Mouse (Mus musculus) stomach, embryonic 16.5 days (tissue): ENCODE data around the gene Cldn12. TPM values are rescaled to one million over a fixed set of nuclear protein-coding genes. Genes with fewer than 3 reads are reported as not detected.

Experiments used
- ATAC-seq: fragments of 200-750 bp; cut with Nextera tagmentation; 2 replicates; pipeline ENCODE4 v1.8.0; 2017; ENCODE audit warnings: moderate number of reproducible peaks, moderate TSS enrichment; ENCODE audit not compliant: insufficient read depth, low FRiP score
- H3K27ac ChIP-seq: fragments of 300-500 bp; sonication (generic); 2 replicates; pipeline ENCODE4 v1.5.1; 2014; ENCODE audit warnings: low read length
- H3K27me3 ChIP-seq: fragments of 300-500 bp; sonication (generic); 2 replicates; pipeline ENCODE4 v1.6.1; 2014; ENCODE audit warnings: low read length, control low read depth, mixed read lengths; ENCODE audit not compliant: control insufficient read depth, insufficient read depth
- H3K36me3 ChIP-seq: fragments of 300-500 bp; sonication (generic); 2 replicates; pipeline ENCODE4 v1.6.1; 2014; ENCODE audit warnings: low read length; ENCODE audit not compliant: control insufficient read depth, insufficient read depth
- H3K4me1 ChIP-seq: fragments of 300-500 bp; sonication (generic); 2 replicates; pipeline ENCODE4 v1.6.1; 2014; ENCODE audit warnings: low read length, control low read depth, mixed read lengths; ENCODE audit not compliant: control insufficient read depth, insufficient read depth
- H3K4me2 ChIP-seq: fragments of 300-500 bp; sonication (generic); 2 replicates; pipeline ENCODE4 v1.6.1; 2014; ENCODE audit warnings: low read depth, low read length, mixed read lengths
- H3K4me3 ChIP-seq: fragments of 300-500 bp; sonication (generic); replicated peaks from 2 replicates; pipeline ENCODE4 v1.5.1; 2014; ENCODE audit warnings: mild to moderate bottlenecking, low read length
- H3K9ac ChIP-seq: fragments of 300-500 bp; sonication (generic); 2 replicates; pipeline ENCODE4 v1.6.1; 2014; ENCODE audit warnings: low read length
- H3K9me3 ChIP-seq: fragments of 300-500 bp; sonication (generic); replicated peaks from 2 replicates; pipeline ENCODE4 v1.6.1; 2016; ENCODE audit warnings: low read length, control low read depth; ENCODE audit not compliant: control insufficient read depth
- WGBS: fragments of 180-500 bp; shearing (Covaris S2); extraction: QIAGEN DNeasy Blood & Tissue Kit; methylation state at CpG from one replicate; pipeline ENCODE4 v1.1.7; 2014; 5-methylcytosine and 5-hydroxymethylcytosine counted together
- polyA plus RNA-seq: library from polyadenylated mRNA; unstranded; fragments of >200 nt; fragmentation: Nextera tagmentation; extraction: Ambion mirVana; gene quantifications from 2 replicates; pipeline ENCODE4 v1.2.1, GENCODE M21; 2015

The Cldn12 gene
- polyA plus RNA-seq, 1 experiment from 2014 or later, result 23.5 TPM

DNA sequence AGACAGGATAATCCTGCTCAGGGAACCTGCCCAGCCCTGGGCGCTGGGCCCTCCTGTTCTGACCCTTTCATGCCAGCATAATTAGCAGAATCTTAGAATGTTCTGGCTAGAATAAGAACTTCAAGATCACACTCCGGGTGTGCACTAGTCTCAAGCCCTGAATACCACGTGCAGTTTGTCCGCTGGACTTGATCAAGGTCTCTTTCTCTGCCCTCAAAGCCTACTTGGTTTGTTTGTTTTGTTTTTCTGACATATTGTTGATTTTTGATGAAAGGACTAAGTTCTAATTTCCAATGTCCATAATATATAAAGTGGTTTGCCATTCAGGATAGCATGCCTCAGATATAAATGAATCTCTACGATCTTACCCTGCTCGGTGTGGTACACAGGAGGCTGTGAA, 35.7 kb downstream of the Cldn12 start, which contains the start of gene 1700015F17Rik:
1700015F17Rik (minus strand) TSS at position 101 of the 400 bp plus-strand sequence.
- WGBS, result 89% methylated on average over 6 of the region's 6 CpGs
- no peak within 1 kb of the TSS for H3K27ac ChIP-seq
- no peaks in the 10 kb centered on the region for H3K9me3 ChIP-seq

DNA sequence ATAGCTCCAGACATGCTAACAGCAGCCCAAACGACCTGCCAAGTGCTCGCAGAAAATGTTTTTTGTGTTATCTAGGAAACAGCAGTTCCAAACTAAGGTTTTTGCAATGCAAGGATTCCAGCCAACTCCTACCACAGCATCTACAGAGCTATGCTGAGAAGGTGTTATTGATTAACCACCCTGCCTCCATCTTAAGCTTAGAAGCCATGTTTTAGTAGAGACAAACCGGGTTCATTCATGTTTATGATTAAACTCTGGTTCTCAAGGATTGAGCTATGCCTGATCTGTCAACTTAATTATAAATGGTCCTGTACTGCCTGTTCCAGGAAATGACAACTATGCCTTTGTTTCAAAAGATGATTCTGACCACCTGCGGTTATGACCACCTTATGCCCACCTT, 38.6 kb downstream of the Cldn12 start:
- WGBS, result 71% methylated on average over 4 of the region's 4 CpGs
- no peak for ATAC-seq
- no peaks in the 10 kb centered on the region for H3K27me3 ChIP-seq
- H3K4me2 ChIP-seq, result no peak overlapping the region
- no peak overlapping the region for H3K4me3 ChIP-seq
- H3K27ac ChIP-seq, result no peak overlapping the region
- no peaks in the 10 kb centered on the region for H3K36me3 ChIP-seq
- H3K9ac ChIP-seq, result no peak overlapping the region
- H3K4me1 ChIP-seq, result no peaks in the 10 kb centered on the region
- H3K9me3 ChIP-seq, result no peaks in the 10 kb centered on the region

More for the DNA sequence above, 35.7 kb downstream of the Cldn12 start, which contains the start of gene 1700015F17Rik:
- ATAC-seq, result no peak
- Histone ChIP-seq H3K27me3 (no peaks in the 10 kb centered on the region), H3K36me3 (no peaks in the 10 kb centered on the region), H3K4me3 (no peak within 1 kb of the TSS), H3K4me1 (no peaks in the 10 kb centered on the region), H3K4me2 (no peak within 1 kb of the TSS), H3K9ac (no peak within 1 kb of the TSS)

DNA sequence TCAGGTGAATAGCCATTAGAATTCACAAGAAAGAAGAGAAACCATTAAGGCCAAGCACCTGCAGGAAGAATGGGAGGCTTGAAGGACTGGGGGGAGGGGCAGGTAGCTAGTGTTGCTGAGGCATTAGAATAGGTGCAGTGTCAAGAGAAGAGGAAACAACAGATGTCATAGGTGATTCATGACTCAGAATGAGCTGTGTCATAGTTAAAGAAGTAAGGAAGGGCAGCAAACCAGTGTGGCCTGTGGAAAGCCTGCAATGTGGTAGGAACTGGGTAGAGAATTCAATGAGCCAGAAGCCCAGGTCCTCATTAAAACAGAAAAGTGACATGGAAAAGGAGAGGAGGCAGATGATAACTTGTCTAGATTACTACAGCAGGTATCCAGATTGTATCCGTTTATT, 49.5 kb downstream of the Cldn12 start:
- Histone ChIP-seq H3K4me2 (no peak overlapping the region), H3K4me1 (no peaks in the 10 kb centered on the region), H3K27me3 (no peaks in the 10 kb centered on the region), H3K4me3 (no peak overlapping the region), H3K9me3 (no peaks in the 10 kb centered on the region), H3K27ac (no peak overlapping the region), H3K36me3 (no peaks in the 10 kb centered on the region), H3K9ac (no peak overlapping the region)
- WGBS, result 56% methylated on average over 1 of the region's 1 CpGs
- no peak for ATAC-seq

Other genes starting within 250 kb of the Cldn12 start
- 14.4 and 14.7 TPM in 2 replicates for gene Cdk14, start 94.6 kb downstream of the Cldn12 start, polyA plus RNA-seq
- not detected in 2 replicates for gene 1700015F17Rik, start 35.8 kb downstream of the Cldn12 start, polyA plus RNA-seq
- 23.4 and 23.6 TPM in 2 replicates for gene Gtpbp10, start 44.6 kb upstream of the Cldn12 start, polyA plus RNA-seq
- gene Gm8773, start 58.8 kb upstream of the Cldn12 start, polyA plus RNA-seq, result 1.2 and 2.1 TPM in 2 replicates
- gene Cfap69, start 149.3 kb upstream of the Cldn12 start, polyA plus RNA-seq, result 3.8 and 4.4 TPM in 2 replicates
- 7.2 and 7.3 TPM in 2 replicates for gene Steap2, start 179.6 kb upstream of the Cldn12 start, polyA plus RNA-seq
- gene Steap1, start 234.4 kb upstream of the Cldn12 start, polyA plus RNA-seq, result 10.8 and 11.8 TPM in 2 replicates